Mouse (Mus musculus): ENCODE measurements around the gene Ccdc153.

Ccdc153 gene

GRCm38 (mm10) chr9:44240399-44240798 lies at the start of gene Ccdc153:
Gene Ccdc153, plus strand, starts transcription at chr9:44240676.
- no peak for DNase-seq

GRCm38 (mm10) chr9:44191166-44191565 lies 49.3 kb upstream of the Ccdc153 start:
- DNase-seq: no peak

GRCm38 (mm10) chr9:44192312-44192711 lies 48.2 kb upstream of the Ccdc153 start:
- DNase-seq: no peak

- DNase-seq: no peak
Observed at GRCm38 (mm10) chr9:44192794-44193193, 47.7 kb upstream of the Ccdc153 start.

GRCm38 (mm10) chr9:44194000-44194399 lies 46.5 kb upstream of the Ccdc153 start:
- DNase-seq: no peak

- DNase-seq: no peak
Observed at GRCm38 (mm10) chr9:44196354-44196753, 44.1 kb upstream of the Ccdc153 start.

GRCm38 (mm10) chr9:44199166-44199565 lies 41.3 kb upstream of the Ccdc153 start:
- no peak for DNase-seq

- DNase-seq: no peak
Observed at GRCm38 (mm10) chr9:44199580-44199979, 40.9 kb upstream of the Ccdc153 start.

- no peak for DNase-seq
Observed at GRCm38 (mm10) chr9:44200458-44200857, 40.0 kb upstream of the Ccdc153 start.

GRCm38 (mm10) chr9:44207840-44208239 lies 32.6 kb upstream of the Ccdc153 start:
- DNase-seq: no peak

- no peak for DNase-seq
Observed at GRCm38 (mm10) chr9:44209416-44209815, 31.1 kb upstream of the Ccdc153 start.

GRCm38 (mm10) chr9:44212406-44212805 lies 28.1 kb upstream of the Ccdc153 start:
- DNase-seq: no peak

- DNase-seq: no peak
Observed at GRCm38 (mm10) chr9:44213538-44213937, 26.9 kb upstream of the Ccdc153 start.

GRCm38 (mm10) chr9:44225993-44226392 lies 14.5 kb upstream of the Ccdc153 start:
- DNase-seq: no peak

- DNase-seq: no peak
Observed at GRCm38 (mm10) chr9:44231609-44232008, 8.9 kb upstream of the Ccdc153 start.

- DNase-seq: no peak
Observed at GRCm38 (mm10) chr9:44233021-44233801, 7.3 kb upstream of the Ccdc153 start.

GRCm38 (mm10) chr9:44233802-44234478 lies 6.5 kb upstream of the Ccdc153 start, which contains the start of gene Cbl:
Gene Cbl, minus strand, starts transcription at chr9:44234049.
- DNase-seq: peak; percentile 98

- DNase-seq: peak; percentile 55
Observed at GRCm38 (mm10) chr9:44234479-44235427, 5.7 kb upstream of the Ccdc153 start.

- DNase-seq: no peak
Observed at GRCm38 (mm10) chr9:44236601-44237000, 3.9 kb upstream of the Ccdc153 start.

- no peak for DNase-seq
Observed at GRCm38 (mm10) chr9:44237128-44237527, 3.3 kb upstream of the Ccdc153 start.

- no peak for DNase-seq
Observed at GRCm38 (mm10) chr9:44238501-44239190, 1.8 kb upstream of the Ccdc153 start.

- peak; percentile 56 for DNase-seq
Observed at GRCm38 (mm10) chr9:44239447-44239846, 1.0 kb upstream of the Ccdc153 start.
